11 mouse cellular contexts compared by ENCODE assay signal in genomic region chr2:33435036-33435650, GRCm38 (mm10). TPM values are rescaled to one million over a fixed set of nuclear protein-coding genes. Genes with fewer than 3 reads are reported as not detected.
DNase-seq lines count a peak whose midpoint lies in the region; ATAC-seq and TF ChIP-seq lines count a peak whose summit lies in the region.
"Had no signal": no experiment of that assay in that cellular context is flagged by ENCODE, and none has a peak within 500 bp of the region (broad histone marks: within the 10 kb centered on the region; RNA-seq: fewer than 3 reads in every experiment).

No protein-coding gene starts in this region.

- no peaks in the 10 kb centered on the region for H3K9me3 ChIP-seq in limb, embryonic 13.5 days
- no peaks in the 10 kb centered on the region for H3K9me3 ChIP-seq in limb, embryonic 10.5 days (replicated peaks)
- no peaks in the 10 kb centered on the region for H3K9me3 ChIP-seq in neural tube, embryonic 15.5 days (replicated peaks)

- no peaks in the 10 kb centered on the region for H3K27me3 ChIP-seq in limb, embryonic 13.5 days
- H3K27me3 ChIP-seq in limb, embryonic 10.5 days (ENCODE audit: low read depth, poor library complexity, severe bottlenecking): 0 out of 2 replicates have a peak, but pooled peaks cover 6% of the 10 kb centered on the region
- H3K27me3 ChIP-seq in neural tube, embryonic 15.5 days (replicated peaks): no peaks in the 10 kb centered on the region

- no peak overlapping the region for H3K27ac ChIP-seq in limb, embryonic 13.5 days
- no peak overlapping the region; the same call in none of the 2 replicates for H3K27ac ChIP-seq in limb, embryonic 10.5 days
- peak overlapping the region; percentile 42; the same call in 1 of the 2 replicates for H3K27ac ChIP-seq in neural tube, embryonic 15.5 days (replicated peaks)

- peak; percentile 2 for DNase-seq in embryo, embryonic 11 days
- no peak for DNase-seq in embryo, embryonic 9.5 days (ENCODE audit: extremely low spot score)
- DNase-seq in limb, embryonic 10.5 days (ENCODE audit: low spot score): no peak
- DNase-seq in brain, embryonic 14.5 days (ENCODE audit: low read depth): peak; percentile 47
- DNase-seq in adrenal gland, adult (ENCODE audit: inconsistent age in 2 of 2, low spot score in 1 of 2): no peak
- DNase-seq: adrenal gland, postnatal 36 days; cerebellum, adult 18-20 months; kidney, adult 11 months had no signal

- H3K4me2 ChIP-seq in limb, embryonic 13.5 days (replicated peaks): peak overlapping the region; percentile 59; the same call in 1 of the 2 replicates
- peak overlapping the region; percentile 54 for H3K4me2 ChIP-seq in neural tube, embryonic 15.5 days

- H3K4me3 ChIP-seq in limb, embryonic 13.5 days: no peak overlapping the region
- no peak overlapping the region for H3K4me3 ChIP-seq in limb, embryonic 10.5 days
- H3K4me3 ChIP-seq in neural tube, embryonic 15.5 days (replicated peaks): no peak overlapping the region

- H3K9ac ChIP-seq in limb, embryonic 13.5 days: no peak overlapping the region
- no peak overlapping the region for H3K9ac ChIP-seq in neural tube, embryonic 15.5 days (replicated peaks)

- no peak for TF ChIP-seq POLR2A in brain, embryonic 14.5 days (IDR thresholded peaks at IDR 0.05; ENCODE audit: borderline replicate concordance, extremely low read depth, insufficient read depth, insufficient read length, poor library complexity, severe bottlenecking)

- WGBS in limb, embryonic 13.5 days: 42% methylated on average over 8 of the region's 8 CpGs
- 50% methylated on average over 8 of the region's 8 CpGs for WGBS in limb, embryonic 10.5 days
- 43% methylated on average over 8 of the region's 8 CpGs for WGBS in neural tube, embryonic 15.5 days

- ATAC-seq in limb, embryonic 13.5 days (ENCODE audit: low FRiP score, low read depth): no peak
- ATAC-seq in neural tube, embryonic 15.5 days (ENCODE audit: low FRiP score): no peak
- ATAC-seq in CD4-positive, CD25-positive, alpha-beta regulatory T cell, adult 4 months: no peak

- no peak for TF ChIP-seq CTCF in brain, embryonic 14.5 days (IDR thresholded peaks at IDR 0.05; ENCODE audit: borderline replicate concordance, extremely low read depth, insufficient read depth, insufficient read length)

- no peaks in the 10 kb centered on the region for H3K36me3 ChIP-seq in limb, embryonic 13.5 days
- H3K36me3 ChIP-seq in limb, embryonic 10.5 days: no peaks in the 10 kb centered on the region
- no peaks in the 10 kb centered on the region for H3K36me3 ChIP-seq in neural tube, embryonic 15.5 days

- peaks cover 35% of the 10 kb centered on the region for H3K4me1 ChIP-seq in limb, embryonic 13.5 days
- H3K4me1 ChIP-seq in limb, embryonic 10.5 days: peaks cover 49% of the 10 kb centered on the region
- H3K4me1 ChIP-seq in neural tube, embryonic 15.5 days: peaks cover 40% of the 10 kb centered on the region

RNA-seq across cellular contexts. Expression of gene Zbtb34, which starts 4.0 kb away (rescaled TPM):
- polyA plus RNA-seq in limb, embryonic 13.5 days (2015; fragmentation: Nextera tagmentation; extraction: Ambion mirVana): 5.8 and 7.4 TPM in 2 replicates
- polyA plus RNA-seq in limb, embryonic 10.5 days (2016; fragmentation: Nextera tagmentation; extraction: Ambion mirVana): 7.1 and 8.6 TPM in 2 replicates
- polyA plus RNA-seq in brain, embryonic 14.5 days (2012; rRNA removed): 23.3 and 30.8 TPM in 2 replicates
- polyA plus RNA-seq in neural tube, embryonic 15.5 days (2015; fragmentation: Nextera tagmentation; extraction: Ambion mirVana): 6.8 and 7.0 TPM in 2 replicates
- polyA plus RNA-seq in CD4-positive, CD25-positive, alpha-beta regulatory T cell, adult 4 months (2017; shearing (Covaris generic)): 1 to 10 TPM; 1.4 TPM

RNA-seq across cellular contexts. Expression of gene Zbtb43, which starts 33.2 kb away (rescaled TPM):
- polyA plus RNA-seq in limb, embryonic 13.5 days (2015; fragmentation: Nextera tagmentation; extraction: Ambion mirVana): 17.7 and 18.2 TPM in 2 replicates
- polyA plus RNA-seq in limb, embryonic 10.5 days (2016; fragmentation: Nextera tagmentation; extraction: Ambion mirVana): 19.3 and 19.9 TPM in 2 replicates
- 21.5 and 22.6 TPM in 2 replicates for polyA plus RNA-seq in brain, embryonic 14.5 days (2012; rRNA removed)
- polyA plus RNA-seq in neural tube, embryonic 15.5 days (2015; fragmentation: Nextera tagmentation; extraction: Ambion mirVana): 20.4 and 21.9 TPM in 2 replicates
- 10 to 100 TPM; 18.3 to 24.0 TPM for polyA plus RNA-seq in CD4-positive, CD25-positive, alpha-beta regulatory T cell, adult 4 months (2017; shearing (Covaris generic))

Comparison
In these comparisons a context has a peak if more than half of its experiments do, and no peak if none do; other contexts are left out.
1. DNase-seq: peak in embryo, embryonic 11 days (single experiment) and brain, embryonic 14.5 days (single experiment); none in embryo, embryonic 9.5 days (single experiment), limb, embryonic 10.5 days (single experiment) and adrenal gland, adult (0 of 2).